ENCODE assay signal across 16 mouse cellular contexts in the genomic region with DNA sequence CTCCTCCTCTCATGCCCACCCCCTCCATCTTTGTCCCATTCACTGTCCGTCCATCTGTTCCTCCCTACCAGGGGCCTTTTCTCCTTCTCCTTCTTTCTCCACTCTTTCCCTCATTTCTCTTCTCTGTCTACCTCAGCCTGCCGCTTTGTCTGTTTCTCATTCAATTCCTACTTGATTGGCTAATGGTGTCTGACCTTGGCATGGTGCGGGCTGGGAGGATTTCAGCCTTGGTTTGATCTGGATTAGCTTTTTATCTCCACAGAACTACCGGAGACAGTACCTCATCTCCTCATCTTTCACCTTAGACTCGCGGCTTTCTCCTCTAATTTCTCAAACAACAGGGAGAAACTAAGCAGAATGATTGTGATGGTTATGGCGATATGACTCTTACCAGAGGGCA.
DNase-seq lines count a peak whose midpoint lies in the region; ATAC-seq lines count a peak whose summit lies in the region.
"Had no signal": no experiment of that assay in that cellular context is flagged by ENCODE, and none has a peak within 500 bp of the region (broad histone marks: within the 10 kb centered on the region; RNA-seq: fewer than 3 reads in every experiment).

No protein-coding gene starts in this region.

- no peak overlapping the region for H3K9ac ChIP-seq in midbrain, embryonic 11.5 days (ENCODE audit: low read length)
- H3K9ac ChIP-seq in hindbrain, embryonic 12.5 days, result no peak overlapping the region
- H3K9ac ChIP-seq in midbrain, embryonic 16.5 days (ENCODE audit: low read depth, low read length), result no peak overlapping the region
- H3K9ac ChIP-seq: liver, embryonic 15.5 days had no signal

- H3K27ac ChIP-seq in midbrain, embryonic 10.5 days (replicated peaks), result peak overlapping the region; percentile 68
- no peak overlapping the region for H3K27ac ChIP-seq in midbrain, embryonic 11.5 days (ENCODE audit: low read depth, low read length)
- peak overlapping the region; percentile 77 for H3K27ac ChIP-seq in forebrain, embryonic 10.5 days
- peak overlapping the region; percentile 74 for H3K27ac ChIP-seq in hindbrain, embryonic 12.5 days
- H3K27ac ChIP-seq in midbrain, embryonic 16.5 days (ENCODE audit: low read length), result peak overlapping the region; percentile 25; the same call in 1 of the 2 replicates
- H3K27ac ChIP-seq: liver, embryonic 15.5 days had no signal

- H3K9me3 ChIP-seq in midbrain, embryonic 10.5 days (replicated peaks), result no peaks in the 10 kb centered on the region
- no peaks in the 10 kb centered on the region for H3K9me3 ChIP-seq in midbrain, embryonic 11.5 days (ENCODE audit: control insufficient read depth, low read length)
- H3K9me3 ChIP-seq in forebrain, embryonic 10.5 days, result no peaks in the 10 kb centered on the region
- no peaks in the 10 kb centered on the region for H3K9me3 ChIP-seq in hindbrain, embryonic 12.5 days (replicated peaks)
- H3K9me3 ChIP-seq in midbrain, embryonic 16.5 days (replicated peaks; ENCODE audit: control insufficient read depth, low read length, poor library complexity, severe bottlenecking), result no peaks in the 10 kb centered on the region
- H3K9me3 ChIP-seq: liver, embryonic 15.5 days had no signal

- H3K4me3 ChIP-seq in midbrain, embryonic 10.5 days, result no peak overlapping the region
- H3K4me3 ChIP-seq in midbrain, embryonic 11.5 days (ENCODE audit: low read depth, low read length), result no peak overlapping the region
- H3K4me3 ChIP-seq in forebrain, embryonic 10.5 days, result no peak overlapping the region
- H3K4me3 ChIP-seq in hindbrain, embryonic 12.5 days, result no peak overlapping the region
- no peak overlapping the region for H3K4me3 ChIP-seq in midbrain, embryonic 16.5 days (ENCODE audit: low read depth, low read length)
- H3K4me3 ChIP-seq: liver, embryonic 15.5 days; myocyte had no signal

- DNase-seq in midbrain, embryonic 10.5 days (ENCODE audit: low spot score), result no peak
- no peak for DNase-seq in midbrain, embryonic 11.5 days (ENCODE audit: low spot score, missing footprints)
- DNase-seq in forebrain, embryonic 10.5 days (ENCODE audit: extremely low spot score, low spot score), result no peak
- no peak for DNase-seq in kidney, adult 18-20 months
- no peak for DNase-seq in retina, embryonic 14.5 days (ENCODE audit: low spot score)
- no peak for DNase-seq in spleen, adult 12 weeks (ENCODE audit: low spot score)
- DNase-seq: cerebellum, postnatal 14 days; kidney, adult 11 months; right cerebral cortex, adult 18-20 months; thymus, adult 2 months had no signal

- WGBS in midbrain, embryonic 10.5 days, result 81% methylated on average over 7 of the region's 7 CpGs
- 84% methylated on average over 7 of the region's 7 CpGs for WGBS in midbrain, embryonic 11.5 days
- 87% methylated on average over 7 of the region's 7 CpGs for WGBS in forebrain, embryonic 10.5 days
- WGBS in hindbrain, embryonic 12.5 days, result 74% methylated on average over 7 of the region's 7 CpGs
- 60% methylated on average over 7 of the region's 7 CpGs for WGBS in midbrain, embryonic 16.5 days

- no peak for ATAC-seq in midbrain, embryonic 11.5 days (ENCODE audit: low FRiP score)
- ATAC-seq in hindbrain, embryonic 12.5 days (ENCODE audit: low FRiP score), result no peak
- ATAC-seq in midbrain, embryonic 16.5 days, result no peak
- ATAC-seq: Patski had no signal

- peaks cover 12% of the 10 kb centered on the region for H3K4me1 ChIP-seq in midbrain, embryonic 10.5 days
- H3K4me1 ChIP-seq in midbrain, embryonic 11.5 days (ENCODE audit: control insufficient read depth, insufficient read depth, low read length), result no peaks in the 10 kb centered on the region
- peaks cover 37% of the 10 kb centered on the region for H3K4me1 ChIP-seq in forebrain, embryonic 10.5 days
- H3K4me1 ChIP-seq in hindbrain, embryonic 12.5 days, result peaks cover 32% of the 10 kb centered on the region
- H3K4me1 ChIP-seq in midbrain, embryonic 16.5 days (ENCODE audit: control insufficient read depth, insufficient read depth, low read length), result peaks cover 9% of the 10 kb centered on the region
- H3K4me1 ChIP-seq: liver, embryonic 15.5 days had no signal

- no peaks in the 10 kb centered on the region for H3K36me3 ChIP-seq in midbrain, embryonic 10.5 days
- H3K36me3 ChIP-seq in midbrain, embryonic 11.5 days (ENCODE audit: control insufficient read depth, insufficient read depth, low read length), result no peaks in the 10 kb centered on the region
- no peaks in the 10 kb centered on the region for H3K36me3 ChIP-seq in forebrain, embryonic 10.5 days (replicated peaks)
- H3K36me3 ChIP-seq in hindbrain, embryonic 12.5 days, result no peaks in the 10 kb centered on the region
- H3K36me3 ChIP-seq in midbrain, embryonic 16.5 days (ENCODE audit: control insufficient read depth, insufficient read depth, low read length), result no peaks in the 10 kb centered on the region
- H3K36me3 ChIP-seq: liver, embryonic 15.5 days had no signal

- no peak overlapping the region for H3K4me2 ChIP-seq in midbrain, embryonic 11.5 days
- 0 out of 2 replicates have a peak overlapping the region, but pooled peaks have one; percentile 11 for H3K4me2 ChIP-seq in hindbrain, embryonic 12.5 days (replicated peaks)
- H3K4me2 ChIP-seq in midbrain, embryonic 16.5 days (ENCODE audit: low read length), result no peak overlapping the region
- H3K4me2 ChIP-seq: liver, embryonic 15.5 days had no signal

- no peaks in the 10 kb centered on the region for H3K27me3 ChIP-seq in midbrain, embryonic 10.5 days (ENCODE audit: low read depth, poor library complexity, severe bottlenecking)
- H3K27me3 ChIP-seq in midbrain, embryonic 11.5 days (ENCODE audit: control insufficient read depth, insufficient read depth, low read length), result no peaks in the 10 kb centered on the region
- no peaks in the 10 kb centered on the region for H3K27me3 ChIP-seq in forebrain, embryonic 10.5 days (ENCODE audit: poor library complexity, severe bottlenecking)
- no peaks in the 10 kb centered on the region for H3K27me3 ChIP-seq in hindbrain, embryonic 12.5 days
- no peaks in the 10 kb centered on the region for H3K27me3 ChIP-seq in midbrain, embryonic 16.5 days (ENCODE audit: control insufficient read depth, insufficient read depth, low read depth, low read length)
- H3K27me3 ChIP-seq: CH12.LX; liver, embryonic 15.5 days; Patski had no signal
